Mouse (Mus musculus) lung, embryonic 14.5 days (tissue): Measurements from ENCODE around the gene Slc38a4. TPM values are rescaled to one million over a fixed set of nuclear protein-coding genes. Genes with fewer than 3 reads are reported as not detected.

ENCODE experiments used
- ATAC-seq: fragments of 200-750 bp; cut with Nextera tagmentation; 2 replicates; pipeline ENCODE4 v1.8.0; 2017; ENCODE audit warnings: mild to moderate bottlenecking, moderate TSS enrichment, moderate library complexity; ENCODE audit not compliant: insufficient read depth
- DNase-seq: peaks from one replicate; pipeline ENCODE4 v3.0.0-alpha.2; 2015
- H3K27ac ChIP-seq: fragments of 300-500 bp; sonication (generic); 2 replicates; pipeline ENCODE4 v1.5.1; 2014; ENCODE audit warnings: low read depth, mild to moderate bottlenecking, moderate library complexity
- H3K27me3 ChIP-seq: fragments of 300-500 bp; sonication (generic); 2 replicates; pipeline ENCODE4 v1.6.1; 2014; ENCODE audit warnings: low read length, control low read depth; ENCODE audit not compliant: insufficient read depth
- H3K36me3 ChIP-seq: fragments of 300-500 bp; sonication (generic); 2 replicates; pipeline ENCODE4 v1.6.1; 2014; ENCODE audit warnings: control low read depth; ENCODE audit not compliant: insufficient read depth
- H3K4me1 ChIP-seq: fragments of 300-500 bp; sonication (generic); 2 replicates; pipeline ENCODE4 v1.6.1; 2014; ENCODE audit warnings: antibody characterized with exemption, control low read depth; ENCODE audit not compliant: insufficient read depth
- H3K4me2 ChIP-seq: fragments of 300-500 bp; sonication (generic); 2 replicates; pipeline ENCODE4 v1.6.1; 2014; ENCODE audit warnings: mild to moderate bottlenecking
- H3K4me3 ChIP-seq: fragments of 300-500 bp; sonication (generic); 2 replicates; pipeline ENCODE4 v1.5.1; 2014; ENCODE audit warnings: low read depth, low read length
- H3K9ac ChIP-seq: fragments of 300-500 bp; sonication (generic); 2 replicates; pipeline ENCODE4 v1.6.1; 2014
- H3K9me3 ChIP-seq: fragments of 300-500 bp; sonication (generic); 2 replicates; pipeline ENCODE4 v1.6.1; 2016; ENCODE audit warnings: low read depth, low read length, control low read depth
- CTCF ChIP-seq: IDR thresholded peaks from 2 replicates; pipeline ENCODE4 v1.5.1; 2016; ENCODE audit warnings: antibody characterized with exemption, low read depth
- WGBS: fragments of 180-500 bp; shearing (Covaris S2); extraction: QIAGEN DNeasy Blood & Tissue Kit; methylation state at CpG from one replicate; pipeline ENCODE4 v1.1.7; 2014; 5-methylcytosine and 5-hydroxymethylcytosine counted together
- polyA plus RNA-seq: library from polyadenylated mRNA; unstranded; fragments of >200 nt; fragmentation: Nextera tagmentation; extraction: Ambion mirVana; gene quantifications from 2 replicates; pipeline ENCODE4 v1.2.1, GENCODE M21; 2014

Slc38a4 gene
- polyA plus RNA-seq, 1 experiment from 2014 or later = 92.3 TPM

GRCm38 (mm10) chr15:96952488-96952887 is 103.3 kb downstream of the Slc38a4 start:
- H3K9ac ChIP-seq = no peak overlapping the region
- DNase-seq = no peak
- 54% methylated on average over 8 of the region's 8 CpGs for WGBS

GRCm38 (mm10) chr15:96951783-96952182 is 104.0 kb downstream of the Slc38a4 start:
- 46% methylated on average over 5 of the region's 5 CpGs for WGBS
- H3K4me2 ChIP-seq = no peak overlapping the region
- TF ChIP-seq CTCF = peak; percentile 60
- DNase-seq = peak; percentile 75
- no peak overlapping the region for H3K9ac ChIP-seq
- H3K4me1 ChIP-seq = no peaks in the 10 kb centered on the region
- no peak overlapping the region for H3K4me3 ChIP-seq
- H3K27ac ChIP-seq = no peak overlapping the region
- H3K36me3 ChIP-seq = no peaks in the 10 kb centered on the region
- no peak for ATAC-seq
- no peaks in the 10 kb centered on the region for H3K9me3 ChIP-seq
- no peaks in the 10 kb centered on the region for H3K27me3 ChIP-seq

More at GRCm38 (mm10) chr15:96952488-96952887, 103.3 kb downstream of the Slc38a4 start:
- TF ChIP-seq CTCF = no peak
- ATAC-seq = no peak
- Histone ChIP-seq H3K27ac (no peak overlapping the region), H3K4me2 (no peak overlapping the region), H3K4me1 (no peaks in the 10 kb centered on the region), H3K36me3 (no peaks in the 10 kb centered on the region), H3K4me3 (no peak overlapping the region), H3K27me3 (no peaks in the 10 kb centered on the region), H3K9me3 (no peaks in the 10 kb centered on the region)

- Histone ChIP-seq H3K4me1 (no peaks in the 10 kb centered on the region), H3K4me2 (no peak overlapping the region), H3K27me3 (no peaks in the 10 kb centered on the region), H3K9ac (no peak overlapping the region), H3K9me3 (no peaks in the 10 kb centered on the region), H3K27ac (no peak overlapping the region), H3K4me3 (no peak overlapping the region), H3K36me3 (no peaks in the 10 kb centered on the region)
- ATAC-seq = no peak; the same call in 1 of the 2 replicates
- DNase-seq = peak; percentile 58
- WGBS = 64% methylated on average over 6 of the region's 6 CpGs
- TF ChIP-seq CTCF = peak; percentile 73
These were observed 107.3 kb downstream of the Slc38a4 start for GRCm38 (mm10) chr15:96948471-96948870.

Other genes with a start within 250 kb of the Slc38a4 start
- 5.5 and 8.7 TPM in 2 replicates for gene Pced1b, start 191.2 kb upstream of the Slc38a4 start, polyA plus RNA-seq
- 5.5 and 5.7 TPM in 2 replicates for gene Amigo2, start 191.3 kb upstream of the Slc38a4 start, polyA plus RNA-seq